Mouse (Mus musculus) cerebellum, adult 11-12 months (tissue): ENCODE results near the gene Adcy9.
A peak's percentile ranks its signal among the peaks of the same experiment; 100 is the strongest.

Experiments used
- DNase-seq: peaks from one replicate; pipeline ENCODE4 v3.0.0; 2022

Adcy9 gene

GRCm38 (mm10) chr16:4316094-4316474 is 104.2 kb downstream of the Adcy9 start:
- peak; percentile 80 for DNase-seq

- no peak for DNase-seq
These were observed 104.8 kb downstream of the Adcy9 start for GRCm38 (mm10) chr16:4315352-4316093.

- no peak for DNase-seq
These were observed 105.4 kb downstream of the Adcy9 start for GRCm38 (mm10) chr16:4314891-4315290.

GRCm38 (mm10) chr16:4312018-4312417 is 108.3 kb downstream of the Adcy9 start:
- DNase-seq: no peak

GRCm38 (mm10) chr16:4311608-4312007 is 108.7 kb downstream of the Adcy9 start:
- DNase-seq: no peak

GRCm38 (mm10) chr16:4307795-4308194 is 112.5 kb downstream of the Adcy9 start:
- no peak for DNase-seq

- peak; percentile 29 for DNase-seq
These were observed 115.9 kb downstream of the Adcy9 start for GRCm38 (mm10) chr16:4304176-4304922.

- DNase-seq: no peak
These were observed 116.7 kb downstream of the Adcy9 start for GRCm38 (mm10) chr16:4303554-4303953.

GRCm38 (mm10) chr16:4300280-4300679 is 120.0 kb downstream of the Adcy9 start:
- no peak for DNase-seq

- no peak for DNase-seq
These were observed 127.0 kb downstream of the Adcy9 start for GRCm38 (mm10) chr16:4293259-4293658.

- DNase-seq: no peak
These were observed 130.8 kb downstream of the Adcy9 start for GRCm38 (mm10) chr16:4289507-4289906.

- no peak for DNase-seq
These were observed 133.7 kb downstream of the Adcy9 start for GRCm38 (mm10) chr16:4286593-4286992.

- DNase-seq: no peak
These were observed 135.0 kb downstream of the Adcy9 start for GRCm38 (mm10) chr16:4285257-4285656.

- no peak for DNase-seq
These were observed 136.9 kb downstream of the Adcy9 start for GRCm38 (mm10) chr16:4283267-4283851.

GRCm38 (mm10) chr16:4281470-4281869 is 138.8 kb downstream of the Adcy9 start:
- no peak for DNase-seq

GRCm38 (mm10) chr16:4280949-4281348 is 139.3 kb downstream of the Adcy9 start:
- DNase-seq: no peak

GRCm38 (mm10) chr16:4279601-4280000 is 140.7 kb downstream of the Adcy9 start:
- DNase-seq: no peak

GRCm38 (mm10) chr16:4276621-4277020 is 143.7 kb downstream of the Adcy9 start:
- DNase-seq: no peak

- DNase-seq: no peak
These were observed 144.1 kb downstream of the Adcy9 start for GRCm38 (mm10) chr16:4276151-4276550.

- peak; percentile 9 for DNase-seq
These were observed 146.4 kb downstream of the Adcy9 start for GRCm38 (mm10) chr16:4273702-4274476.

- no peak for DNase-seq
These were observed 148.0 kb downstream of the Adcy9 start for GRCm38 (mm10) chr16:4272254-4272653.

GRCm38 (mm10) chr16:4270911-4271310 is 149.4 kb downstream of the Adcy9 start:
- no peak for DNase-seq
